Mouse (Mus musculus) 3134 (cell line): ENCODE measurements around the gene Cmss1.

Experiments used
- DNase-seq: peaks from one replicate; pipeline ENCODE4 v3.0.0-alpha.2; 2011; ENCODE audit warnings: low spot score; ENCODE audit not compliant: insufficient read length; ENCODE audit errors: extremely low read depth

Gene Cmss1

DNA sequence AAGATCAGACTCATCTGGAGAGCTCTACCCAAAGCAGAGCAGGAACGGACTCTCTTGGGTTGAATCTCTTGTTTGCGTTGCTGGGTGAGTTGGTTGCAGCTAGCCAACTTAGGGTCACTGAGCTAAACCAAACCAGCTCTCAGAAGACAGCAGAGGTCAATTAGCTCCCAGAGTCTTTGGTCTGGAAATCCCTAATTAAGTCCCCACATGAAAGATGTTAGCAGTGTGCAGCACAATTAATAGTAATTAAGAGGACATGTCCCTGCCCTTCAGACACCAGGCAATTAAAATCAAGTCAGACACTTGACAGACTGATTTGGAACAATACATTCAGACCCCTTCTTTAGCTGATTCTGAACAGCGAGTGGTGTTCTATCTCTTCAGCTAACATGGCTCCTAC, 292.4 kb downstream of the Cmss1 start:
- no peak for DNase-seq

DNA sequence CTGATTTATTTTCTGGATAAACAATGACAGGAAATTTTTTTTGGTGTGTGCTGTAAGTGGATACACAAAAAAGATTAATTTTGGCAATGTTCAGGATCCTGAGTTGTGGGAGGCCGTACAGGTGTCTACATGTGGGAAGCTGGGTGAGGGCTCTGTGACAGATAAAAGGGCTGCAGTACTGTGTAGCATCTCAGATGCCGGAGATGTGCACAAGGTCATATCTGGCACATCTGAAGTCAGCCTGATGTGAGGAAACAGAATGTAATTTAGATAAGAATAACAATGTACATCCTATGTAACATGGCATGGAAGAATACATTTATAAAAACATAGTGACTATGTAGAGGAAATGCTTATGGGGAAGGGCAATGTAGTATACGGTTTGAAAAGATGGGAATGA, 293.2 kb downstream of the Cmss1 start:
- no peak for DNase-seq

DNA sequence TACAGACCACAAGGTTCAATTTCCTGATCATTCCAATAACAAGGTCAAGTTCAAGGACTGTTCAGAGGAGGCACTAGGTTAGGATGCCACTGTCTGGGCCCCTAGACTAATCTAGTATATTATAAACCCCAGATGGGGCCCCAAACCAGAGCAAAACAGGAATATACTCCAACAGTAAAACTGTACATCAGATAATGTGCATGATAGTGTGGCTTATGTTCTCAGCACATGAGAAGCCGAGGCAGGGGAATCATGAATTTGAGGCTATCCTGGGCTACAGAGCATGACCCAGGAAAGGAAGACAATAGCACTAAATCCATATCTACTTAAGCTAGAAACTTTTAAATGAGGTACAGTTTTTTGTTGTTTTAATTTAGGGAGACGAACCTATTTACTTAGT, 294.5 kb downstream of the Cmss1 start:
- no peak for DNase-seq

DNA sequence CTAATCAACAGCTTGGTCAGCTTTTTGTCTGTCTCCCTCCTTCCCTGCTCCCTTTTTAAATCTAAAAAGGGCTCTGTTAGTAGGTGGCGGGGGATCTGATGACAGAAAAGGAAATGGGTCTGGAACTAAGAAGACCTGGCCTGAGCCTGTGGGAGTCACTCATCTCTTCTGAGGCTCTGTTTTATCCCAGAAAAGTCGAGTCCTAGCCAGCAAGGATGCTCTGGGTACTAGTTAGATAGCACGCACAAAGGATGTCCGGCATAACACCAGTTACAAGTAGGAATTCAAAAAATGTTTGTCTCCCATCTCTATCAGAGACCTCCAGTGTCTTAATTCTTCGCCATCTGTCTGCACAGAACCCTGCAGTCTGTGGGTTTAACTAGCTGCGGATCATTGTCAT, 301.2 kb downstream of the Cmss1 start:
- DNase-seq = no peak

DNA sequence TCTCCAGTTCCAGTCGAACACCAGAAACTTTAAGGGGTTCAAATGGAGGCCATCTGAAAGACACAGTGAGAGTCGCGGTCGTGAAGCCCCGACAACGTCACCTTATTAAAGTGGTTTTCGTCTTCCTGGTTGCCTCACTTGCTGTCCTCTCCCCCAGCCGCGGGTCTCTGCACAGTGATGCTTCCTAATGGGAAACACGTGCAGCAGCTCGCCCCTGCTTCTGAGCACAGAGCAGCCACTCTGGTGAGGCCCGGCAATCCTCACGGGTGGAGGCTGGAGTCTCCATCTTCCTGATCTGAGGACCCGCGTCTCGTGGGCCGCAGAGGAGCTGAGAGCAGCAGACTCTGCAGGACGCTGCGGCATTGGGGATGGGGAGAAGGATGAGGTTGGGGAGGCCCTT, 302.9 kb downstream of the Cmss1 start:
- DNase-seq = no peak

DNA sequence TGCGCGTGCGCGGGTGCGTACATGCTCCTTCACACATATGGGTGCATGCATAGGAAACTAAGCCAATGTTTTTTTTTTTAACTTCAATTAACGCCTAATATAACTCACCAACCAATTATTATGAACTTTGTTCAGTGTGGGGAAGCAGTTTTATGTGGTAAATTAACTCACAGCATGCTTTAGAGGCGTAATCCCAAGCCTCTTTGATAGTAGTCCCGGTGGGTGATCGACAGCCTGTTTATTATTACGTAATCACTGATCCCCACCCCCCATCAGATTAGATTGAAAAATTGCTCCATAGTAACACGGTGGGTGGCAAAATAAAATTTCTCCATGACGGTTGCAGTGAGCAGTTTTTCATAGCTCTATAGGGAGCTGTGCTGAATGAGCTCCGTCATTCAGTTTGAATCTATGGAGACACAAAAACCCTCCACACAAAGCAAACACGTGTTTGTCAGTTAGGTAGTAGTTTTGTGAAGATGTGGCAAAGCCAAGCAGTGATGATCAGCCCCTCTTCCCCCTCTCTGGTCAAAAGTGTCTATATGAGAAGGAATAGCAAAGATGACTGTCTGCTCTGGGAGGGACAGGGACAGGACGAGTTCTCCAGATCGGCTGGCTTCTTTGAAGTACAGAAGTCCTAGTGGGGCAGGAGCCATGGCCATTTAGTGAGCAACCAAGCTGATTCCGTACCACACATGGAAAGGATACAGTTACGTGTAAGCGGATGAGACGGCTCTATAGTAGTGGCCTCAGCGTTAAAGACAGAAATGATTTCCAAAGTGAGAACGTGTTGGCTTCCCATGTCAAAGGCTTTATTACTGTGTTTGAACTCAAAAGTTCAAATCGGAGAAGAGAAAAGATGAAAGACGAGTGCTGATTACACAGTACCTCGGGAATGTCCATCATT, 303.6 kb downstream of the Cmss1 start:
- DNase-seq = no peak

DNA sequence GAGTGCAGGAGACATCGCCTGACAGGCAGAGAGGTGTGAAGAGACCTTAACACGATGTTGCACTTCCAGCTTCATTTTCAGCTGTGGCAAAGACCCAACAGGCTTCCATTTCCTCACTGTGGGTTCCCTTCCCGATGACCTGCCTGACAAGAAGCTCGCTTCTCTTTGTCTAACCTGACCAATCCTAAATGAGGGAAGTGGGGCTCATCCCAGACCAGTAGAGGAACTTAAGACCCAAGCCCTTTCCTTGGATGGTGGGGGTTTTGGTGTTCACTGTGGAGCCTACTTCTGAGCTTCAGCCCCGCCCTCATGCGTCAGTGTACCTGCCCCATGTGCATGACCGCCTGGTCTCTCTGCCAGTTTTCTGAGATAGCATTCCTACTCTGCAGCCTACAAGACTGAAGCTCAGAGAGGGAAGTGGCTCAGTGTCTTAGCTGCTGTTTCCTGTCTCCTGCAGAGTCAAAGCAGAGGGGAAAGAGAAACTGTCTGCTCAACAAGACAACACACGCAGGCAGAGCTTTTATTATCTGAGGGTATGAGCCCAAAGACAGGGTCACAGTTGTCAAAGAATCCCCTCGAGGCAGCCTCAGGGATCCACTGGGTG, 305.1 kb downstream of the Cmss1 start:
- no peak for DNase-seq

DNA sequence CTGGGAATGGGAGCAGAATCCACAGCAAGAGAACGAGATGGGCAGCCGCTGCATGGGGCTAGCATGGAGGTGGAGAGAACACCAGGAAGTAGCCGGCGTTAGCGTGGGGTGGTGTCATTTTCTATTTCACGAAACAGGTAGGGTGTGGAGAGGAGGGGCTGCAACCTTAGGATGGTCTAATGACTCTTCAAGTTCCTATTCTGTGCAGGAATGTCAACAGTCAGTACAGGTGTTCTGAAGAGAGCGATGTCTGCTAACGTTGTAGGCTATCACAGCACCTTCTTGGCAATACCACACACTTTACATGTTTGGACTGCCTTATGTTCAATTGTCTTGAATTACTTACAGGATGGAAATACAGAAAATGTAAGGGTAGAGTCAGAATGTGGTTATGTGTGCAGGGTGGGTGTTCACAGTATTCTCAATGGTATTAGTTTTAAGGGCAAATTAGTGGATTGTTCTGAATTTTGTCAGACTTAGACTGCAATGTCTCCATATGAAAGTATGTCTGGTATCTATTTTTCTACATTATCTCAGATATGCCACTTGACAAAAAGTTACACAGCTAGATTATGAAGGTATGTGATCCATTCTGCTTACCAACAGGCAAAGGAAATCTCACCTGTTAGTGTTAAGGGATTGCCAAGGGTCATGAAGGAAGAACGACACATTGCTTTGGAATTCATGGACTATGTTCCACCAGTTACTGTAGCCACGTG, 311.3 kb downstream of the Cmss1 start:
- no peak for DNase-seq

DNA sequence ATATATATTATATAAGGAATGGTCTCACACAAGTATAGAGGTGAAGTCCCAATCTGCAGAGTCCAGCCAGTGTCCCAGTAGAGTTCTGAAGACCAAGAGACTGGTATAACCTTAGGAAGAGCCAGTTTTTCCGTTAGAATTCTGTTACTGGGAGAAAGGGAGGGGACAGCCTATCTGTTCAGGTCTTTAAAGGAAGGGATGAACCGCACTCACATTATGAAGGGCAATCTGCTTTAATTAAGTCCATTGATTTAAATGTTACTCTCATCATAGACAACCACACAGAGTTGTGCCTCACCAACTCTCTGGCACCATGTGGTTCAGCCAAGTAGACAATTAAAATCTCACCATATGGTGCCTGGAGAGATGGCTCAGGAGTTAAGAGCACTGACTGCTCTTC, 313.9 kb downstream of the Cmss1 start, which contains the start of gene Tmem30c:
Gene Tmem30c (minus strand): TSS at position 101 of the 400 bp plus-strand sequence.
- no peak for DNase-seq

DNA sequence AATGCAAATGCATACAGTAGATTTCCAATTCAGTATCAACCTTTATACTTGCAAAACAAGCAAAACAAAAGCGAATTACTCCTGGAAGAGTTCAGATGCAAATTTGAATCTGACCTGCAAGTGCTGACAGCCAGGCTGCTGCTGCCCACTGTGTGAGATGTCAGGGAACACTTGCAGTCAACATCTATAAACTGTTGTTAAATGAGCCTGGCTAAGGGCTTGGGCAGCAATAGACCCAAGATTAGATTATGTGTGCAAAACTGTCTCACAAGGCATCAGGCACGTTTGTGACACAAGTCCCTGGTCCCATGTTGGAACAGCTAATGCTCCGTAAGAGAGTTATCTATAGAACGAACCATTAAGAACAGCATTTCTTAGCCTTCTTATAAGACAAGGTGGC, 314.4 kb downstream of the Cmss1 start:
- no peak for DNase-seq

DNA sequence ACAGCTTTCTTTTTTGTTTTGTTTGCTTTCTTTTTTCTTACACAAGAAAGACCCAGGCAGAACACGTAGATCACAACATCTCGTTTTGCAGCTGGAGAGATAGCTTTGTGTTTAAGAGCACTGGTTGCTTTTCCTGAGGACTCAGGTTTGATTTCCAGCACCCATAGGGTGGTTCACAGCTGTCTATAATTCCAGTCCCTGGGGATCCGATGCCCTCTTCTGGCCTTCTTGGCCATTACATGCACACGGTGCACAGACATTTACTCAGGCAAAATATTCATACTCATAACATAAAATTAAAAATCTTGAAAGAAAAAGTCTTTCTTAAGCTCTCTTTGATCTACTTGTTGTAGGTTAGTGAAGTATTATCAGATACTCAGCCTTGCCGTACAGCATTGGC, 315.0 kb downstream of the Cmss1 start:
- DNase-seq = no peak

DNA sequence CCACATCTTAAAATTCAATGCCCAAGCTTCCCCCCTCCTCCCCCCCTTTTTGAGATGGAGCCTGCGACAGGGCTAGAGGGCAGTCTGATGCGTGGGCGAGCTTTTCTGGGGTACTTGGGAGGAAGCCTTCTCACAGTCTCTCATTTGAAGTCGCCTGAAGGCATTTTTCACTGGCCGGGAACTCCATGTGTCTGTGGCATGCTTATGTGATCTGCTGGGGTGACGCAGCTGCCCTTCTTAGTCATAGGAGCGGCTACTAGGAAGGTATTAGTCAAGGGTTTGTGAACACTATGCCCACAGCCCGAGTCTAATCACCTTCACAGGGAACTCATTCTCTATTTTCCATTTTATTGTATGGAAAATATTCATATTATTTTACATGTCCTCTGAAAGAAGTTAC, 325.2 kb downstream of the Cmss1 start:
- no peak for DNase-seq

DNA sequence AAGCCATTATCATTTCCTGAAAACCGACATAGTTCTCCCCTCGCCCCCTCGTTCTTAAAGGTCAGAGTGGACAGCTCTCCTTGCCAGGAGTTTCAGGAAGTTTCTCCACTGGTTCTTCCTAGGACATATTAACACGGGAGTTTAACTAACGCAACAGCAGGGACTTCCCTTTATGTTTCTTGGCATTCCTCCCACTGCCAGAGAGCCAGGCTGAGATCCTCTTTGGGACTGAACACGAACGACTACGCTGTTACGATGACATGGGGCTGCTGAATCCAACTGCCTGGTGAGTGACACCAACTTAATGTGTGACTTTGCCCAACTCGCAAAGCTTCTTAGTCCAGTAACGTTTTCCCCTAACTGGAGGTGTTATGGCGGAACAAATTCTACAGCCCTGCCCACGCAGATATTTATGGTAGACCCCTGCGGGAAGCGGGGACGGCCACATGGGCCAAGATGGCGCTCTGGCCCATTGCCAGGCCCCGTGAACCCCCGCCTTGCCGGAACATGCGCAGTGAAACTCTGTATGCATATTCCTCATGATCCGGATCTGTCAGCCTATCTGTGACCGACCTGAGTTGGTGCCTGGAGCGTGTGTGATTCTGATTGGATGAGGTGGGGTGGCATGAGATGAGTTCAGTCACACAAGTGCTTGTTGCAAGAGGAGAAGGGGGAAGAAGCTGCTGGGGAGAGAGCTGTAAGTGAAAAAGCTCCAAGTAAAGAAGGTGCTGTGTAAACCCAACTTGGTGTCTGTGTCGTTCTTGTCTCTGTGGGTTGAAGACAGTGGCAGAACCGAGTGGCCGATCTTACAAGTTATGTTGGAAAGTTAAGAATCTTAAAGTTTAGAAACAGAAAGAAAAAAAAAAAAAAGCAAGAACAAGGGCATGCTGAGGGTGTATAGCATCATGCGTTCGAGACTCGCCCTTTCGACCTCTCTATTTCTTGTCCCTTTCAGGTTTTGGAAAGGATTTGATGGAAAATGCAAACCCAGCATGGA, 326.1 kb downstream of the Cmss1 start:
- DNase-seq = no peak

DNA sequence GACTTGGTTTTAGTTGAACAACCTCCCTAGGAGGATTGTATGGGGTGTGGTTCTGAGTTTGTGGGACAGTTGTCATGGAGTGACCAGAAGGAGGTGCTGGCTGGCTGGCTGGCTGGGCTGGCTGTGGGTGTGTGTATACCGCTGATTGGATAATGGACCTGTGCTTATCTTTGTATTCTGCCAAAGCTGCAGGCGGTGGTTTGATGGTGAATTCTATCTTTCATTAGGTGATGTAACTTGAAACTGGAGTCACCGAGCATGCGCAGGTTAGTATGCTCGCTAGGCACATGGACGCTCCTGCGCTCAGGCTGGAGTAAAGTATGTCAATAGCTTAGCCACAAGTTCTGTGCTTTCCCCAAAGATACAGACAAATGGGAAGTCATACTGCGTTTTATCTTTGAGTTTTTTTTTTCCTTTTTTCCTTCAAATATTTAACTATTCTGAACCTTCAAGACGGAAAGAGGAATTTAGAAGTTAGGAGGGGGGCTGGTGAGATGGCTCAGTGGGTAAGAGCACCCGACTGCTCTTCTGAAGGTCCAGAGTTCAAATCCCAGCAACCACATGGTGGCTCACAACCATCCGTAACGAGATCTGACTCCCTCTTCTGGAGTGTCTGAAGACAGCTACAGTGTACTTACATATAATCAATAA, 327.6 kb downstream of the Cmss1 start:
- DNase-seq = no peak

DNA sequence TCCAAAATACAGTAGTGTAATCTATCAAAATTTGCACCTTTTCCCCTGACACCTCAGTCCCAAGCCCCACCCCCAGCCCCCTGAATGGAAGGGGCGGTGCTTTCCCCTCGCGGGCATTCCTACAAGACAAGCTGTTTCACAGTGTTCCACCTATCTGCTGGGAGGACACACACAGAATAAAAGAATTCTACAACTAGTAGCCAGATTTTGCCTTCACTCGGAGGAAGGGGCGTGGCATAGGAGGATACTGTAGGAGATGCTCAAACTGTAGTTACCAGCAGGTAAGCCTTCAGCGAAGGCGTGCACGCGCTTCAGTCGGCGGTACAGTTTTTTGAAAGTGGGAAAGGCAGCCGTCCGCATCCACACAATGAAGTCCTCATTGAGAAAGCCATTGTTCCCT, 336.9 kb downstream of the Cmss1 start:
- DNase-seq = no peak

DNA sequence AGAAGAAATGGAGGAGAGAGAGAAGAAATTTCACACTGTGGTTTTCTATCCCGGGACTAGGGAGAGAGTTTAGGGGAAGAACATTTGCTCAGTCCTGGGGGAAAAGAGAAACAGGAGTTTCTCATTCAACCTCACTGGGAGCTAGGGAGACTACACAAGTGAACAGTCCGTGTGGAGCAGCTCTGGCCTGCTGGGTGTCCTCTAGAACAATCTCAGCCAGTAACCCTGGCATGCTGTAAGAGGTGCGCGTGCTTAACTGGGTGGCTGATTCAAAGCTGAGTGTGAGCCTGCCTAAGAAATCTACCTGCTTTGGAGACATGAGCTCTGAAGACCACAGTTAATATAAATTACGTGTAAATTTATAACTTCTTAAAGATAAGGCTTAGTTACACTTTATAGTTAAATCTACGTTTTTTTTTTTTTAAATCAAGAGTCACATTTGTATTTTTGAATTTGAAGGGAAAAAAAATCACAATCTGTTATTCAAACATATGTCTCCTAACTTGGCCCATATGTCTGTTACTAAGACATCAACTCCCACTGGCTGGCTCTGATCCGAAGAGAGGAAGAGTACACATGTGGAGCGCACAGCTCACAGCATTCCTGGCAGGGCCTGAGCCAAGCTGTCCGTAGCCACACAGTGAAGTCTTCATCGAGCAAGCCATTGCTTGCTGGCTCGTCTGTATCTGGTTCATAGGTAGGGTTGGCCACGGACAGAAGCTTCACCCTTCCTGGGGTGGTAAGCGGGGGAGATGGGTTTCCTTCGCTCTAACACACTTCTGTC, 338.4 kb downstream of the Cmss1 start:
- DNase-seq = no peak

DNA sequence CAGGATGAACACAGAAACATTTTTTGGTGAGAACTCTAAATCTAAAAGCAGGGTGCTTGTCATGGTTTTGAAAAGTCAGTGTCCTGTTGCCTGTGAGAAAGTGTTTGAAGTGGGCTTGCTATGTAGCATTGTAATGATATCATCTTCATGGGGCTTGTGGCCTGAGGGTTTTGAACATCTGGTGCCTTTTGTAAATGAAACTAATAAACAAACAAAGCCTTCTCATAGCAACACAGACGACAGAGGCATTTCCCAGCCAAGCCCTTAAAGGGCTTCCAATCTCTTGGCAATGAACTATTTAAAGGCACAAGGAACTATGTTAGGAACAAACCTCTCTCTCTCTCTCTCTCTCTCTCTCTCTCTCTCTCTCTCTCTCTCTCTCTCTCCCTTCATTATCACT, 339.6 kb downstream of the Cmss1 start:
- DNase-seq = no peak

DNA sequence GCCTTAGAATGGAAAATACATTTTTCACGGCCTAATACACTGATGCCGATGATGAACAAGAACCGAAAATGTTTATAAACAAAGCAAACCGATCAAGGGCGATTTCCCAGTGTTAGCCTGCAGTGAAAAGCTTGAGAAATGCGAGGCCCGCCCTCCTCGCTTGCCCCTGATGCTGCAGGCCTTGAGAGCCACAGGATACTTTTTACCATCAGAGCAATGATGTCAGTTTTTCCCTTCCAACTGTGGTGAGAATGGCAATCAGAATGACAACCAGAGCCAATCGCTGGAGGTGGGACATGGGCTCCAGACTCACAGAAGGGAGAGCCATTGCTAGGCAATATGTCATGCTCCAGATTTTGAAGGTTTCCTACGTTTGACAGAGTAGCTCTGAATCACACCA, 346.5 kb downstream of the Cmss1 start:
- DNase-seq = no peak
